12 mouse cellular contexts compared by ENCODE assay signal in the genomic region with DNA sequence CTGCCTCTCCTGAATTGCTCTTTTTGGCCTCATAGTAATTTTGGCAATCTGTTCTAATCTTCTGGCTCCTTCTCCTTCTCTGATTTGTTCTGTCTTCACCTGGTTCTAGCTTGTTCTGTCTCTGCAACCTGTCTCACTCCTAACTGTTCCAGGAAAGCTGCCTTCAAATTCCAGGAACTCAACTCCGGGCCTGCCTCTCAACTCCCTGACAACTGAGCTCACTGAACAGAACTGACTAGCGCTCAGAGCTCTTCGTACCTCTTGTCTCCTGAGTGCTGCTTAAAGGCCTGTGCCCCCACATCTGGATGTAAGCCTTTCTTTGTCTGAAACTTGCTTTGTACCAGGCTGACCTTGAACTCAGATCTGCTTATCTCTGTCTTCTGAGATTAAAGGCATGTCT.
"Had no signal": no experiment of that assay in that cellular context is flagged by ENCODE, and none has a peak within 500 bp of the region (broad histone marks: within the 10 kb centered on the region; RNA-seq: fewer than 3 reads in every experiment).

No protein-coding gene starts in this region.

- DNase-seq: kidney, adult 9 months; kidney, postnatal 14 days; kidney, postnatal 4 days; left cerebral cortex, postnatal 4 days; liver, postnatal 0 days; lung, embryonic 14.5 days; right cerebral cortex, adult 18-20 months; right cerebral cortex, postnatal 25 days; spleen, adult 18-20 months; thymus, adult 2 months; thymus, postnatal 14 days; thymus, postnatal 4 days had no signal
